Mouse (Mus musculus): ENCODE data around the gene Sema6b. TPM values are rescaled to one million over a fixed set of nuclear protein-coding genes. Genes with fewer than 3 reads are reported as not detected.

The Sema6b gene
- total and polyA plus RNA-seq, 3 experiments, result 0.71 to 2.2 (median 1.3) TPM

DNA sequence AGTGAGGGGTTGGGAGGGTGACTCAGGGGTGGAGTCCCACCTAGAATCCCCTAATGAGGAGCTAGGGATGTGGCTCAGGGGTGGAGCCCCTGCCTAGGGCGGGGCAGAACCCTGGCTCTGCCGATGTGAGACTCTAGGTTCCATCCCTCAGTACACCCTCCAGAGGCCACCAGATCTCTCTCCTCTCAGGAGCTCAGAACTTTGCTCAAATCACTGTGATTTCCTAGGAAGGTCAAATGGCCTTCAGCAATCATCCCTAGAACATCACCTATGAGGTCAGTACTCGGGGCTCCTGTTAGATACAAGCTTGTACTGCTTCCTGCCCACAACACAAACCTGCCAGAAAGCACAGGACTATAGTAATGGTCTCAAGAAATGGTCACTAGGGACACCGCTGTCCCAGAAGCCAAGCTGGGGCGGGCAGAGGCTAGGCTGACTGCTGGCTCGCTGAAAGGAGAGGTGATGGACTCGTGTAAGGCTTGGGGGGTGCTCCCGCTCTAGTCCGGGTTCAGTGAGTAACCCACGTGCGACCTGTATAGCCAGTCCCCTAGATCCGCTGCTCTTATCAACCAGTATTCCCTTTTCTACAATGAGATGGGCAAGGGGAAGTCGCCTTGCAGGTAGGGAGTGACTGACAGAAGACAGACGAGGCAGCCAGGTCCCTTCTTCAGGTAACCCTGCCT is 43.0 kb upstream of the Sema6b start (continued):
- TF ChIP-seq MXI1 (IDR thresholded peaks at IDR 0.05; ENCODE audit: low read depth, low read length) (peak; percentile 92; the same call in 1 of the 2 replicates), SMC3 (IDR thresholded peaks at IDR 0.05; ENCODE audit: low read depth, low read length) (no peak; the same call in 1 of the 2 replicates), ZKSCAN1 (IDR thresholded peaks at IDR 0.05; ENCODE audit: borderline replicate concordance, low read depth, low read length) (no peak), JUN (IDR thresholded peaks at IDR 0.05; ENCODE audit: insufficient read depth, low read depth, low read length) (no peak), ELF1 (IDR thresholded peaks at IDR 0.05; ENCODE audit: low read depth, low read length) (no peak), CTCF (conservative IDR thresholded peaks at IDR 0.05 in 1 of 2, IDR thresholded peaks at IDR 0.05 in 1 of 2; ENCODE audit: low read depth in 2 of 2, low read length in 2 of 2) (no peak), USF1 (IDR thresholded peaks at IDR 0.05; ENCODE audit: low read depth, low read length) (no peak)

DNA sequence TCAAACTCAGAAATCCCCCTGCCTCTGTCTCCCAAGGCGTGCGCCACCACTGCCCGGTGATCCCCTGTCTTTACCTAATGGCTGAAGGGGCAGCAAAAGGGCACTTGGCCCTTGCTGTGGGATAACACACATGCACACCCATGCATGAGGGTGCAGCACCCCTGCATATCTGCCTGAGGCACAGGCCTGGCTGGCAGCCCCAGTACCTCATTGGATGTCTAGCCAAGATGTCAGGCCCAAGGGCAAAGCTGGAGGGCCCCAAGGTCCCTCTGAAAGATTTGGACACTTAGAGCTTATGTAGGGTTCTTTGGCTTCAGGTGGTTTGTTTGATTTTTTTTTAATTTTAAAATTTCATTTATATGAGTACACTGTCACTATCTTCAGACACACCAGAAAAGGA is 35.3 kb upstream of the Sema6b start:
- Histone ChIP-seq H3K4me2 (ENCODE audit: insufficient read depth, low read depth, poor library complexity, severe bottlenecking) (no peak overlapping the region), H3K9ac (ENCODE audit: insufficient read depth, low read depth) (no peak overlapping the region), H3K79me2 (replicated peaks; ENCODE audit: control insufficient read depth, extremely low read depth, insufficient read depth, poor library complexity, severe bottlenecking) (no peaks in the 10 kb centered on the region), H3K36me3 (replicated peaks in 1 of 2; ENCODE audit: control insufficient read depth in 1 of 2, insufficient read depth in 1 of 2, low read length in 1 of 2) (peaks cover 47 to 75% of the 10 kb centered on the region in 2 experiments), H3K27ac (ENCODE audit: insufficient read depth, low read depth) (no peak overlapping the region), H3K4me1 (ENCODE audit: control insufficient read depth in 1 of 2, insufficient read depth in 2 of 2) (peaks cover 0 to 2% of the 10 kb centered on the region in 2 experiments; a peak in 1 of 4 replicates), H3K9me3 (replicated peaks; ENCODE audit: low read length) (no peaks in the 10 kb centered on the region), H3K27me3 (replicated peaks) (no peaks in the 10 kb centered on the region), H3K4me3 (replicated peaks in 1 of 3; ENCODE audit: low read depth in 2 of 3, low read length in 2 of 3, poor library complexity in 1 of 3) (no peak overlapping the region)
- dilution Hi-C loops (cut with MboI; ENCODE audit: extremely low pct_ligation_motif_present, extremely low pct_unique_long_range_greater_than_20kb, low sequenced_read_pairs), result no loop called here
- no peak for DNase-seq (ENCODE audit: extremely low read depth)
- TF ChIP-seq RAD21 (IDR thresholded peaks at IDR 0.05; ENCODE audit: low read depth, low read length), result no peak
- in situ Hi-C loops (cut with MboI; ENCODE audit: low pct_ligation_motif_present, low pct_unique_long_range_greater_than_20kb, low sequenced_read_pairs), result no loop called here

DNA sequence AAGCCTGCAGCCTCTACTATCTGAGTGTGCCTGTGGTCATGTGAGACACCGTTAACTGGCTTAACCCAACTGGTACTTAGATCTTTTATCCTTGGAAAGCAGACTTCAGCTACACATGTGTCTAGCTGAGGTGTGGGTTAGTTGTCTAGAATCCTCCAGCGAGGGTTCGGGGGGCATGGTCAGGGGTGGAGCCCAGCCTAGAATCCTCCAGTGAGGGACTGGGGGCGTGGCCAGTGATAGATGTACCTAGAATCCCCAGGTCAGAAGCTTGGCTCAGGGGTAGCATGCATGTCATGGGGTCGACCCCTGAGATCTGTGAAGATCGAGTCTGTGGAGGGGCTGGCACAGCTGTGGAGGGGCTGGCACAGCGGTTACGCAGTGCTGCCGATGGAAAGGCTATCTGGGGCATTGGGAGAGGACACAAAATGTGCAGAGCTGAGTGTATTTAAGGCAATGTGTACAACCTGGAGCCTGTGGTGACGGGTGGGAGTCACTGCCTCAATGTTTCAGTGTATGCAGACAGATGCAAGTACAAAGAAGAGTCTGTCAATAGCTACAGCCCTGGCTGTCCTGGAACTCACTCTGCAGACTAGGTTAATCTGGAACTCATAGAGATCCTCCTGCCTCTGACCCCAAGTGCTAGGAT is 33.4 kb upstream of the Sema6b start:
- peaks cover 3 to 21% of the 10 kb centered on the region in 2 experiments; a peak in 2 of 4 replicates for H3K4me1 ChIP-seq (ENCODE audit: control insufficient read depth in 1 of 2, insufficient read depth in 2 of 2)
- no peaks in the 10 kb centered on the region for H3K79me2 ChIP-seq (replicated peaks; ENCODE audit: control insufficient read depth, extremely low read depth, insufficient read depth, poor library complexity, severe bottlenecking)
- H3K4me2 ChIP-seq (ENCODE audit: insufficient read depth, low read depth, poor library complexity, severe bottlenecking), result no peak overlapping the region
- no peak overlapping the region for H3K27ac ChIP-seq (ENCODE audit: insufficient read depth, low read depth)
- in situ Hi-C loops (cut with MboI; ENCODE audit: low pct_ligation_motif_present, low pct_unique_long_range_greater_than_20kb, low sequenced_read_pairs) (no loop called here), dilution Hi-C loops (cut with MboI; ENCODE audit: extremely low pct_ligation_motif_present, extremely low pct_unique_long_range_greater_than_20kb, low sequenced_read_pairs) (no loop called here)
- TF ChIP-seq ZMIZ1 (IDR thresholded peaks at IDR 0.05; ENCODE audit: low read depth, low read length) (0 out of 2 replicates have a peak, but pooled peaks have one; percentile 49), NRF1 (IDR thresholded peaks at IDR 0.05; ENCODE audit: low read depth, low read length) (no peak)
- H3K27me3 ChIP-seq (replicated peaks), result no peaks in the 10 kb centered on the region
- H3K36me3 ChIP-seq (replicated peaks in 1 of 2; ENCODE audit: control insufficient read depth in 1 of 2, insufficient read depth in 1 of 2, low read length in 1 of 2), result peaks cover 29 to 57% of the 10 kb centered on the region in 2 experiments
- no peaks in the 10 kb centered on the region for H3K9me3 ChIP-seq (replicated peaks; ENCODE audit: low read length)
- no peak for DNase-seq (ENCODE audit: extremely low read depth)
- H3K4me3 ChIP-seq (replicated peaks in 1 of 3; ENCODE audit: low read depth in 2 of 3, low read length in 2 of 3, poor library complexity in 1 of 3), result no peak overlapping the region
- no peak overlapping the region for H3K9ac ChIP-seq (ENCODE audit: insufficient read depth, low read depth)
